Mouse (Mus musculus) embryonic facial prominence, embryonic 11.5 days (tissue): Measurements from ENCODE around the gene Csnk1e. TPM values are rescaled to one million over a fixed set of nuclear protein-coding genes. Genes with fewer than 3 reads are reported as not detected.

Source experiments
- ATAC-seq: fragments of 200-750 bp; cut with Nextera tagmentation; replicated peaks from 2 replicates; pipeline ENCODE4 v1.8.0; 2017; ENCODE audit warnings: low read depth; ENCODE audit not compliant: insufficient number of reproducible peaks, low FRiP score, low TSS enrichment
- DNase-seq: peaks from one replicate; pipeline ENCODE4 v3.0.0-alpha.2; 2015; ENCODE audit warnings: low spot score
- H3K27ac ChIP-seq: fragments of 300-500 bp; sonication (generic); replicated peaks from 2 replicates; pipeline ENCODE4 v1.5.1; 2014; ENCODE audit warnings: mild to moderate bottlenecking, low read depth, low read length, control low read depth
- H3K27me3 ChIP-seq: fragments of 300-500 bp; sonication (generic); 2 replicates; pipeline ENCODE4 v1.6.1; 2014; ENCODE audit warnings: mild to moderate bottlenecking, low read length, moderate library complexity, mixed read lengths; ENCODE audit not compliant: control insufficient read depth, insufficient read depth
- H3K36me3 ChIP-seq: fragments of 300-500 bp; sonication (generic); replicated peaks from 2 replicates; pipeline ENCODE4 v1.6.1; 2014; ENCODE audit warnings: low read depth, mild to moderate bottlenecking, low read length, moderate library complexity, mixed read lengths; ENCODE audit not compliant: control insufficient read depth, insufficient read depth
- H3K4me1 ChIP-seq: fragments of 300-500 bp; sonication (generic); 2 replicates; pipeline ENCODE4 v1.6.1; 2014; ENCODE audit warnings: low read length, mixed read lengths; ENCODE audit not compliant: control insufficient read depth, insufficient read depth
- H3K4me2 ChIP-seq: fragments of 300-500 bp; sonication (generic); 2 replicates; pipeline ENCODE4 v1.6.1; 2014; ENCODE audit warnings: low read depth, mild to moderate bottlenecking, control low read depth, low read length, moderate library complexity
- H3K4me3 ChIP-seq: fragments of 300-500 bp; sonication (generic); 2 replicates; pipeline ENCODE4 v1.5.1; 2014; ENCODE audit warnings: low read depth, low read length, control low read depth
- H3K9ac ChIP-seq: fragments of 300-500 bp; sonication (generic); replicated peaks from 2 replicates; pipeline ENCODE4 v1.6.1; 2014; ENCODE audit warnings: mild to moderate bottlenecking, control low read depth, low read length
- H3K9me3 ChIP-seq: fragments of 300-500 bp; sonication (generic); replicated peaks from 2 replicates; pipeline ENCODE4 v1.6.1; 2016; ENCODE audit warnings: mild to moderate bottlenecking, low read length, inconsistent platforms, mixed read lengths; ENCODE audit not compliant: control insufficient read depth
- WGBS: fragments of 180-500 bp; shearing (Covaris S2); extraction: QIAGEN DNeasy Blood & Tissue Kit; methylation state at CpG from one replicate; pipeline ENCODE4 v1.1.7; 2014; 5-methylcytosine and 5-hydroxymethylcytosine counted together
- polyA plus RNA-seq: library from polyadenylated mRNA; unstranded; fragments of >200 nt; fragmentation: Nextera tagmentation; extraction: Ambion mirVana; gene quantifications from 2 replicates; pipeline ENCODE4 v1.2.1, GENCODE M21; 2014

The Csnk1e gene
- polyA plus RNA-seq, 1 experiment from 2014 or later = 108 TPM

- no peaks in the 10 kb centered on the region for H3K27me3 ChIP-seq
- no peaks in the 10 kb centered on the region for H3K4me1 ChIP-seq
- 74% methylated on average over 6 of the region's 6 CpGs for WGBS
- no peak overlapping the region for H3K4me2 ChIP-seq
- no peaks in the 10 kb centered on the region for H3K36me3 ChIP-seq
- no peak overlapping the region for H3K27ac ChIP-seq
- no peak overlapping the region for H3K4me3 ChIP-seq
- no peaks in the 10 kb centered on the region for H3K9me3 ChIP-seq
- no peak for DNase-seq
- ATAC-seq = no peak
- H3K9ac ChIP-seq = no peak overlapping the region
Observed at GRCm38 (mm10) chr15:79387081-79387480, 68.3 kb downstream of the Csnk1e start.

- ATAC-seq (no peak), DNase-seq (no peak)
- H3K36me3 ChIP-seq = no peaks in the 10 kb centered on the region
- H3K4me3 ChIP-seq = no peak overlapping the region
- no peak overlapping the region for H3K9ac ChIP-seq
- H3K9me3 ChIP-seq = no peaks in the 10 kb centered on the region
- H3K27ac ChIP-seq = no peak overlapping the region
- 84% methylated on average over 9 of the region's 9 CpGs for WGBS
- H3K27me3 ChIP-seq = no peaks in the 10 kb centered on the region
- H3K4me1 ChIP-seq = no peaks in the 10 kb centered on the region
- H3K4me2 ChIP-seq = no peak overlapping the region
Observed at GRCm38 (mm10) chr15:79381644-79382043, 73.7 kb downstream of the Csnk1e start.

GRCm38 (mm10) chr15:79380468-79381444 is 74.6 kb downstream of the Csnk1e start:
- no peak overlapping the region for H3K27ac ChIP-seq
- H3K9me3 ChIP-seq = no peaks in the 10 kb centered on the region
- no peak overlapping the region for H3K4me2 ChIP-seq
- DNase-seq (peak; percentile 82), ATAC-seq (0 out of 2 replicates have a peak, but pooled peaks have one; percentile 47)
- no peak overlapping the region for H3K9ac ChIP-seq
- H3K4me1 ChIP-seq = no peaks in the 10 kb centered on the region
- H3K4me3 ChIP-seq = no peak overlapping the region
- no peaks in the 10 kb centered on the region for H3K27me3 ChIP-seq
- 59% methylated on average over 20 of the region's 23 CpGs for WGBS
- H3K36me3 ChIP-seq = no peaks in the 10 kb centered on the region

- ATAC-seq (no peak), DNase-seq (no peak)
- H3K36me3 ChIP-seq = no peaks in the 10 kb centered on the region
- no peak overlapping the region for H3K27ac ChIP-seq
- H3K27me3 ChIP-seq = no peaks in the 10 kb centered on the region
- H3K4me1 ChIP-seq = no peaks in the 10 kb centered on the region
- no peak overlapping the region for H3K4me3 ChIP-seq
- H3K4me2 ChIP-seq = no peak overlapping the region
- no peak overlapping the region for H3K9ac ChIP-seq
- WGBS = 89% methylated on average over 7 of the region's 7 CpGs
- H3K9me3 ChIP-seq = no peaks in the 10 kb centered on the region
Observed at GRCm38 (mm10) chr15:79379658-79380057, 75.7 kb downstream of the Csnk1e start.

GRCm38 (mm10) chr15:79378608-79379007 is 76.8 kb downstream of the Csnk1e start:
- H3K9ac ChIP-seq = no peak overlapping the region
- no peak overlapping the region for H3K4me2 ChIP-seq
- no peaks in the 10 kb centered on the region for H3K4me1 ChIP-seq
- ATAC-seq (no peak), DNase-seq (no peak)
- no peaks in the 10 kb centered on the region for H3K27me3 ChIP-seq
- H3K36me3 ChIP-seq = no peaks in the 10 kb centered on the region
- WGBS = 93% methylated on average over 10 of the region's 10 CpGs
- H3K9me3 ChIP-seq = no peaks in the 10 kb centered on the region
- H3K4me3 ChIP-seq = no peak overlapping the region
- H3K27ac ChIP-seq = no peak overlapping the region

GRCm38 (mm10) chr15:79377681-79378080 is 77.7 kb downstream of the Csnk1e start:
- no peaks in the 10 kb centered on the region for H3K9me3 ChIP-seq
- H3K4me2 ChIP-seq = no peak overlapping the region
- ATAC-seq (no peak), DNase-seq (no peak)
- H3K27ac ChIP-seq = no peak overlapping the region
- H3K36me3 ChIP-seq = no peaks in the 10 kb centered on the region
- H3K9ac ChIP-seq = no peak overlapping the region
- no peak overlapping the region for H3K4me3 ChIP-seq
- H3K27me3 ChIP-seq = no peaks in the 10 kb centered on the region
- no peaks in the 10 kb centered on the region for H3K4me1 ChIP-seq
- WGBS = 79% methylated on average over 6 of the region's 6 CpGs

- Histone ChIP-seq H3K4me3 (no peak overlapping the region), H3K36me3 (no peaks in the 10 kb centered on the region), H3K9me3 (no peaks in the 10 kb centered on the region)
Observed at GRCm38 (mm10) chr15:79374760-79375159, 80.6 kb downstream of the Csnk1e start.

GRCm38 (mm10) chr15:79370281-79370843 is 85.0 kb downstream of the Csnk1e start:
- Histone ChIP-seq H3K4me2 (no peak overlapping the region), H3K9me3 (no peaks in the 10 kb centered on the region), H3K27ac (no peak overlapping the region), H3K36me3 (no peaks in the 10 kb centered on the region; the same call in none of the 2 replicates), H3K4me1 (no peaks in the 10 kb centered on the region; the same call in 1 of the 2 replicates), H3K9ac (no peak overlapping the region), H3K4me3 (no peak overlapping the region), H3K27me3 (no peaks in the 10 kb centered on the region)
- ATAC-seq (no peak), DNase-seq (no peak)
- WGBS = 69% methylated on average over 7 of the region's 7 CpGs

More at GRCm38 (mm10) chr15:79374760-79375159, 80.6 kb downstream of the Csnk1e start:
- DNase-seq = no peak
- Histone ChIP-seq H3K27ac (no peak overlapping the region), H3K27me3 (no peaks in the 10 kb centered on the region), H3K9ac (no peak overlapping the region), H3K4me1 (no peaks in the 10 kb centered on the region), H3K4me2 (no peak overlapping the region)
- 50% methylated on average over 3 of the region's 3 CpGs for WGBS
- no peak for ATAC-seq
